ENCODE assay signal across 9 mouse cellular contexts in genomic region chr13:98391635-98391990, GRCm38 (mm10). TPM values are rescaled to one million over a fixed set of nuclear protein-coding genes. Genes with fewer than 3 reads are reported as not detected.
DNase-seq lines count a peak whose midpoint lies in the region; ATAC-seq and TF ChIP-seq lines count a peak whose summit lies in the region.
"Had no signal": no experiment of that assay in that cellular context is flagged by ENCODE, and none has a peak within 500 bp of the region (broad histone marks: within the 10 kb centered on the region; RNA-seq: fewer than 3 reads in every experiment).

No protein-coding gene starts in this region.

- peak overlapping the region; percentile 59 for H3K4me3 ChIP-seq in heart, embryonic 13.5 days
- H3K4me3 ChIP-seq in hindbrain, embryonic 11.5 days (ENCODE audit: low read depth, low read length) = peak overlapping the region; percentile 38
- peak overlapping the region; percentile 33; the same call in 1 of the 2 replicates for H3K4me3 ChIP-seq in liver, postnatal 0 days (ENCODE audit: low read depth, low read length)

- H3K9me3 ChIP-seq in heart, embryonic 13.5 days = peaks cover 3% of the 10 kb centered on the region; the same call in 1 of the 2 replicates
- no peaks in the 10 kb centered on the region for H3K9me3 ChIP-seq in hindbrain, embryonic 11.5 days (ENCODE audit: control insufficient read depth, low read length)
- H3K9me3 ChIP-seq in liver, postnatal 0 days (ENCODE audit: low read length) = peaks cover under 1% of the 10 kb centered on the region; the same call in 1 of the 2 replicates

- H3K27me3 ChIP-seq in heart, embryonic 13.5 days (replicated peaks) = peaks cover 85% of the 10 kb centered on the region
- peaks cover 54% of the 10 kb centered on the region for H3K27me3 ChIP-seq in hindbrain, embryonic 11.5 days (ENCODE audit: control insufficient read depth, insufficient read depth, low read length)
- peaks cover 51% of the 10 kb centered on the region for H3K27me3 ChIP-seq in liver, postnatal 0 days (ENCODE audit: insufficient read depth, low read length)

- no peak overlapping the region for H3K27ac ChIP-seq in heart, embryonic 13.5 days (replicated peaks)
- H3K27ac ChIP-seq in hindbrain, embryonic 11.5 days (ENCODE audit: low read depth, low read length) = no peak overlapping the region
- H3K27ac ChIP-seq in liver, postnatal 0 days (ENCODE audit: low read depth) = no peak overlapping the region

- intact Hi-C loops in heart, postnatal 10 days (cut with DNase I) = no loop called here

- no peak for ATAC-seq in heart, embryonic 13.5 days (ENCODE audit: extremely low read depth, insufficient number of reproducible peaks, low FRiP score, low TSS enrichment)
- ATAC-seq in hindbrain, embryonic 11.5 days (ENCODE audit: low FRiP score) = no peak
- ATAC-seq in liver, postnatal 0 days = no peak
- no peak for ATAC-seq in activated CD4-positive, CD25-positive, alpha-beta regulatory T cell, adult 4 months

- no peak for DNase-seq in heart, postnatal 10 days
- peak; percentile 51 for DNase-seq in Muller cell, postnatal 12 days (ENCODE audit: inconsistent ontology term)
- no peak for DNase-seq in hindbrain, embryonic 11.5 days (ENCODE audit: low spot score)
- DNase-seq in liver, postnatal 0 days = no peak
- no peak for DNase-seq in thymus, postnatal 14 days
- DNase-seq in thymus, adult 18-20 months = no peak
- DNase-seq: lung, adult 2 months had no signal

- 14% methylated on average over 4 of the region's 4 CpGs for WGBS in heart, embryonic 13.5 days
- 3% methylated on average over 4 of the region's 4 CpGs for WGBS in hindbrain, embryonic 11.5 days
- 3% methylated on average over 4 of the region's 4 CpGs for WGBS in liver, postnatal 0 days (ENCODE audit: insufficient replicate concordance)

- TF ChIP-seq CTCF in liver, postnatal 0 days (IDR thresholded peaks at IDR 0.05; ENCODE audit: low read depth) = no peak

- peak overlapping the region; percentile 88 for H3K4me2 ChIP-seq in heart, embryonic 13.5 days
- peak overlapping the region; percentile 81 for H3K4me2 ChIP-seq in hindbrain, embryonic 11.5 days (replicated peaks; ENCODE audit: low read depth, low read length)
- peak overlapping the region; percentile 64 for H3K4me2 ChIP-seq in liver, postnatal 0 days (ENCODE audit: low read depth, low read length)

- peaks cover 27% of the 10 kb centered on the region for H3K4me1 ChIP-seq in heart, embryonic 13.5 days
- H3K4me1 ChIP-seq in hindbrain, embryonic 11.5 days (replicated peaks; ENCODE audit: control insufficient read depth, insufficient read depth, low read length) = peaks cover 4% of the 10 kb centered on the region; the same call in 1 of the 2 replicates
- peaks cover 5% of the 10 kb centered on the region; the same call in 1 of the 2 replicates for H3K4me1 ChIP-seq in liver, postnatal 0 days (ENCODE audit: insufficient read depth)

- no peak for TF ChIP-seq EP300 in liver, postnatal 0 days (IDR thresholded peaks at IDR 0.05; ENCODE audit: low read depth)

- no peaks in the 10 kb centered on the region for H3K36me3 ChIP-seq in heart, embryonic 13.5 days
- H3K36me3 ChIP-seq in hindbrain, embryonic 11.5 days (ENCODE audit: control insufficient read depth, insufficient read depth, low read length) = no peaks in the 10 kb centered on the region
- H3K36me3 ChIP-seq in liver, postnatal 0 days (replicated peaks; ENCODE audit: insufficient read depth, low read length) = no peaks in the 10 kb centered on the region

- no peak overlapping the region for H3K9ac ChIP-seq in heart, embryonic 13.5 days
- no peak overlapping the region for H3K9ac ChIP-seq in hindbrain, embryonic 11.5 days (ENCODE audit: low read depth, low read length)
- no peak overlapping the region for H3K9ac ChIP-seq in liver, postnatal 0 days (replicated peaks)

RNA-seq across cellular contexts. Expression of gene Foxd1, which starts 37.6 kb away (rescaled TPM):
- 0.04 TPM in 2 replicates for polyA plus RNA-seq in heart, embryonic 13.5 days (2015; fragmentation: Nextera tagmentation; extraction: Ambion mirVana)
- total RNA-seq in heart, postnatal 10 days (2021) = under 1 TPM; 0.17 to 0.25 TPM
- polyA plus RNA-seq in hindbrain, embryonic 11.5 days (2014; fragmentation: Nextera tagmentation; extraction: Ambion mirVana) = 4.6 and 5.0 TPM in 2 replicates
- not detected in 2 replicates for polyA plus RNA-seq in liver, postnatal 0 days (2015; fragmentation: Nextera tagmentation; extraction: Ambion mirVana)
- not detected for polyA plus RNA-seq in activated CD4-positive, CD25-positive, alpha-beta regulatory T cell, adult 4 months (2017; shearing (Covaris generic))
